Mouse (Mus musculus) hindbrain, postnatal 0 days (tissue): ENCODE results near the gene Haus2. TPM values are rescaled to one million over a fixed set of nuclear protein-coding genes. Genes with fewer than 3 reads are reported as not detected.
A peak's percentile ranks its signal among the peaks of the same experiment; 100 is the strongest.
"Not testable (repeated sequence)": the region's sequence is repeated elsewhere in the genome, so short reads cannot be mapped to it uniquely, and the experiment has no call there.

Source experiments
- ATAC-seq: fragments of 200-750 bp; cut with Nextera tagmentation; 2 replicates; pipeline ENCODE4 v1.8.0; 2017; ENCODE audit warnings: mild to moderate bottlenecking, moderate TSS enrichment, moderate library complexity
- DNase-seq: peaks from one replicate; pipeline ENCODE4 v3.0.0-alpha.2; 2015; ENCODE audit warnings: low spot score
- H3K27ac ChIP-seq: fragments of 300-500 bp; sonication (generic); 2 replicates; pipeline ENCODE4 v1.5.1; 2014; ENCODE audit warnings: mild to moderate bottlenecking
- H3K27me3 ChIP-seq: fragments of 300-500 bp; sonication (generic); 2 replicates; pipeline ENCODE4 v1.6.1; 2014; ENCODE audit warnings: low read length, mixed read lengths; ENCODE audit not compliant: insufficient read depth
- H3K36me3 ChIP-seq: fragments of 300-500 bp; sonication (generic); 2 replicates; pipeline ENCODE4 v1.6.1; 2014; ENCODE audit warnings: low read length, mixed read lengths; ENCODE audit not compliant: insufficient read depth
- H3K4me1 ChIP-seq: fragments of 300-500 bp; sonication (generic); 2 replicates; pipeline ENCODE4 v1.6.1; 2014; ENCODE audit warnings: antibody characterized with exemption, low read length, mixed read lengths; ENCODE audit not compliant: insufficient read depth
- H3K4me2 ChIP-seq: fragments of 300-500 bp; sonication (generic); 2 replicates; pipeline ENCODE4 v1.6.1; 2014; ENCODE audit warnings: low read depth, mild to moderate bottlenecking, low read length, moderate library complexity, mixed read lengths
- H3K4me3 ChIP-seq: fragments of 300-500 bp; sonication (generic); 2 replicates; pipeline ENCODE4 v1.5.1; 2014; ENCODE audit warnings: low read length
- H3K9ac ChIP-seq: fragments of 300-500 bp; sonication (generic); replicated peaks from 2 replicates; pipeline ENCODE4 v1.6.1; 2014; ENCODE audit warnings: mild to moderate bottlenecking, low read length, moderate library complexity, mixed read lengths
- H3K9me3 ChIP-seq: fragments of 300-500 bp; sonication (generic); 2 replicates; pipeline ENCODE4 v1.6.1; 2016; ENCODE audit warnings: low read length, mixed read lengths
- CTCF ChIP-seq: IDR thresholded peaks from 2 replicates; pipeline ENCODE4 v1.5.1; 2016; ENCODE audit warnings: antibody characterized with exemption, control low read depth, low read depth
- WGBS: fragments of 180-500 bp; shearing (Covaris S2); extraction: QIAGEN DNeasy Blood & Tissue Kit; methylation state at CpG from one replicate; pipeline ENCODE4 v1.1.7; 2014; 5-methylcytosine and 5-hydroxymethylcytosine counted together
- polyA plus RNA-seq: library from polyadenylated mRNA; unstranded; fragments of >200 nt; fragmentation: Nextera tagmentation; extraction: Ambion mirVana; gene quantifications from 2 replicates; pipeline ENCODE4 v1.2.1, GENCODE M21; 2015
- total RNA-seq: library from RNA; depleted of rRNA; stranded (reverse); fragments of >200 nt; gene quantifications from 2 replicates; pipeline ENCODE4 v1.2.3, GENCODE M21; 2014

Gene Haus2
- total and polyA plus RNA-seq, 2 experiments from 2014 or later, result 22.7 to 37.2 TPM

DNA sequence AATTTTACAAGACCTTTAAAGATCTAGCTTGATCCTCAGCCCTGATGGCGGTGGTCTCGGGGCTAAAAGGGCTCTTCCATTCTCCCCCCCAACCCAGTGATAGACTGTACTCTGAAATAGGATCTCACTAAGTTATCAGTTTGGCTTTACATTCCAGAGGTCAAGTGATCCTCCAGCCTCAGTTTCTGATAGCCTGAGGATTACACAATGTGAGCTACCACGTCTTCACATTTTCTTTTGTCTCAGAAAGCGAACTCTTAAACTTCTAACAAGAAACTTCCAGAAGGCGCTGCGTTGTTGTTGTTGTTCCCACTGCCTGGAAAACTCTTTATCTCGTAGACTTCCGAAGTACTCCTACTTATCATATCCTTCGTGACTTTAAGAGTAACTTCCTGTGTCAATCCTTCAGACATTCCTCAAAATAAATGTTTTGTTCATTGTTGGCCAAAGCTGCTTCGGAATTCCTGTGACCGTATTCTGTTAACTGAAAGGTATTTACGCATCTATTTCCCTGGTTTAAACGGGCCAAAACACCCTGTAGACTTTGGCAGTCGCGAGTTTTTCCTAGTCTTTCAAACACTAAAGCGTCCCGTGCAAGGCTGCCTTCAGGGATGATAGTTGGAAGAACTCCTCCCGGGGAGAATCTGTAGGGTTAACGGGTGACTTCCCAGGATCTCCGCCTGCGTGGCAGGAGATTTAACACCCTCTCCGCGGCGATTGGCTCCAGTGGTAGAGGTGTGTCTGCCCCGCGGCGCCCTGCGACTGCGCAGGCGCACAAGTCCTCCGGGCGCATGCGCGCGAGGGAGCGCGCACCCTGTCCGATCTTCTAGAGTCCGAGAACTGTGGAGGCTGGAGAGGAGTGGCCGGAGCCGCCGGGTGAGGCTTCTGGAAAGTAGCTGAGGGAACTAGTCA is 42.0 kb upstream of the Haus2 start, which contains the start of gene Snap23:
TSS of gene Snap23 (plus strand) at position 786 of the 912 bp plus-strand sequence.
- Histone ChIP-seq H3K27me3 (no peaks in the 10 kb centered on the region), H3K36me3 (no peaks in the 10 kb centered on the region), H3K4me3 (peak within 1 kb of the TSS; percentile 76), H3K27ac (peak within 1 kb of the TSS; percentile 73), H3K4me1 (peaks cover 10% of the 10 kb centered on the region), H3K9ac (peak within 1 kb of the TSS; percentile 77), H3K4me2 (peak within 1 kb of the TSS; percentile 83), H3K9me3 (no peaks in the 10 kb centered on the region)
- no peak for TF ChIP-seq CTCF
- WGBS, result 2% methylated on average over 42 of the region's 42 CpGs
- DNase-seq (peak; percentile 97), ATAC-seq (peak; percentile 94)

GRCm38 (mm10) chr2:120567798-120568320 is 41.3 kb upstream of the Haus2 start:
- DNase-seq, result no peak
- no peaks in the 10 kb centered on the region for H3K27me3 ChIP-seq
- peak overlapping the region; percentile 83 for H3K4me2 ChIP-seq
- H3K9ac ChIP-seq, result peak overlapping the region; percentile 77
- 1% methylated on average over 22 of the region's 22 CpGs for WGBS
- no peaks in the 10 kb centered on the region for H3K36me3 ChIP-seq
- no peaks in the 10 kb centered on the region for H3K9me3 ChIP-seq
- TF ChIP-seq CTCF, result no peak; the same call in 1 of the 2 replicates
- ATAC-seq, result peak; percentile 73
- H3K27ac ChIP-seq, result peak overlapping the region; percentile 73
- H3K4me3 ChIP-seq, result peak overlapping the region; percentile 76
- H3K4me1 ChIP-seq, result peaks cover 10% of the 10 kb centered on the region

- no peaks in the 10 kb centered on the region for H3K9me3 ChIP-seq
- H3K9ac ChIP-seq, result no peak overlapping the region
- 94% methylated on average over 3 of the region's 3 CpGs for WGBS
- no peak for TF ChIP-seq CTCF
- H3K4me3 ChIP-seq, result no peak overlapping the region
- DNase-seq (no peak), ATAC-seq (no peak)
- peaks cover 10% of the 10 kb centered on the region for H3K4me1 ChIP-seq
- H3K4me2 ChIP-seq, result no peak overlapping the region
- no peaks in the 10 kb centered on the region for H3K27me3 ChIP-seq
- H3K36me3 ChIP-seq, result no peaks in the 10 kb centered on the region
- no peak overlapping the region for H3K27ac ChIP-seq
Observed at GRCm38 (mm10) chr2:120571081-120571480, 38.1 kb upstream of the Haus2 start.

DNA sequence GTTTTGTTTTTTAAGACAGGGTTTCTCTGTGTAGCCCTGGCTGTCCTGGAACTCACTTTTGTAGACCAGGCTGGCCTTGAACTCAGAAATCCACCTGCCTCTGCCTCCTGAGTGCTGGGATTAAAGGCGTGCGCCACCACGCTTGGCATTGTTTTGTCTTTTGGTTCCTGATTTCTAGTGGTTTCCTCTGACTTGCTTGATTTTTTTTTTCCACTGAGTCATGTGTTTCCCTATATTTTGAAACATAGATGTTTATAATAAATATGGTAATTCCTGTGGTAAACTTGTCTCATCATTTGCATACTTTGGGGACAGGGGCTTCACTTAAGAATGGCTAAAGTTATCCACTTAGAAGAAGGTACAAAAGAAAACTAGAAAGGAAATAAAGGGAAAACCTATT is 37.0 kb upstream of the Haus2 start:
- not testable (repeated sequence) for ATAC-seq, DNase-seq, H3K36me3 ChIP-seq, H3K9ac ChIP-seq, H3K27ac ChIP-seq, H3K4me1 ChIP-seq, H3K4me2 ChIP-seq, H3K27me3 ChIP-seq, H3K9me3 ChIP-seq, H3K4me3 ChIP-seq
- 96% methylated on average over 3 of the region's 3 CpGs for WGBS

DNA sequence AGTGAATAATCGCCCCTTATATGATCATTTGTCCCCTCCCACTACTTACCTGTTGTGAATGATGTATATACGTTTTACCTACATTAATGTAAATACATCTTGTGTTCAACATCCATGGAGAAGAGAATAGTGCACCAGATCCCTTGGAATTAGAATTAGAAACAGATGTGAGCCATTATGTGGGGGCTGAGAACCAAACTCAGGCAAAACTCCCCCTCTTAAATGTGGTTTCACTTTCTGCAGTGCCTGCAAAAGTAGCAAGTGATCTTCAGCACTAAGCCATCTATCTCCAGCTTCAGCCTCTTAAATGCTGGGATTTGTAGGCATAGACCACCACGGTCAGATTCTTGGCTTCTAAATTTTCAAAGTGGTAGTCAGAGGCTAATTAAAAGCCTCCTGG is 34.1 kb upstream of the Haus2 start:
- Histone ChIP-seq H3K4me3 (no peak overlapping the region), H3K27ac (no peak overlapping the region), H3K9ac (no peak overlapping the region), H3K9me3 (no peaks in the 10 kb centered on the region), H3K36me3 (no peaks in the 10 kb centered on the region), H3K27me3 (no peaks in the 10 kb centered on the region), H3K4me1 (no peaks in the 10 kb centered on the region), H3K4me2 (no peak overlapping the region)
- no peak for DNase-seq
- WGBS, result 93% methylated on average over 3 of the region's 3 CpGs
- no peak for TF ChIP-seq CTCF
- ATAC-seq, result no peak

DNA sequence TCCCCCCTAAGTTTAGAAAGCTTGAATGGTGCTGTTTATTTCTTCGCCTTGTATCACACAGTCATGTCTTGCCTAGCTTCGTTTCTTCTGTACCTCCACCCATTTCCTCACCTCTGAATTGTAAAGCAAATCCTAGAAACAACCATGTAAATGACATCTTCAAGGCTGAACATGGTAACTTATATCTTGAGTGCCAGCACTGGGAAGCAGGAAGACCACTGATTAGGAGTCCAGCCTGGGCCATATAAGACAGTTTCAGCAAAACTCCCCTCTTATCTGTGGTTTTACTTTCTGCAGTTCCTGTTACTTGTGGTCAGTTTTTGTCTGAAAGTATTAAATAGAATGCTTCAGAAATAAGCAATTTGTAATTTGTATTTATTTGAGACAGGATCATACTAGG is 33.2 kb upstream of the Haus2 start:
- Histone ChIP-seq H3K9ac (no peak overlapping the region), H3K9me3 (no peaks in the 10 kb centered on the region), H3K4me2 (no peak overlapping the region), H3K27me3 (no peaks in the 10 kb centered on the region), H3K27ac (no peak overlapping the region), H3K36me3 (no peaks in the 10 kb centered on the region), H3K4me3 (no peak overlapping the region), H3K4me1 (no peaks in the 10 kb centered on the region)
- ATAC-seq (no peak), DNase-seq (no peak)
- TF ChIP-seq CTCF, result no peak
- 91% methylated on average over 2 of the region's 2 CpGs for WGBS

- 75% methylated on average over 4 of the region's 4 CpGs for WGBS
- Histone ChIP-seq H3K4me2 (no peak overlapping the region), H3K9me3 (no peaks in the 10 kb centered on the region), H3K27me3 (no peaks in the 10 kb centered on the region), H3K27ac (no peak overlapping the region), H3K36me3 (no peaks in the 10 kb centered on the region), H3K4me1 (no peaks in the 10 kb centered on the region), H3K9ac (no peak overlapping the region), H3K4me3 (no peak overlapping the region)
- DNase-seq (no peak), ATAC-seq (no peak)
- no peak for TF ChIP-seq CTCF
Observed at GRCm38 (mm10) chr2:120577799-120578198, 31.4 kb upstream of the Haus2 start.
